Mouse (Mus musculus) midbrain, embryonic 11.5 days (tissue): Measurements from ENCODE around the gene Dcbld1. TPM values are rescaled to one million over a fixed set of nuclear protein-coding genes. Genes with fewer than 3 reads are reported as not detected.

ENCODE experiments used
- ATAC-seq: fragments of 200-750 bp; cut with Nextera tagmentation; 2 replicates; pipeline ENCODE4 v1.8.0; 2017; ENCODE audit warnings: moderate TSS enrichment, moderate library complexity; ENCODE audit not compliant: low FRiP score
- DNase-seq: peaks from one replicate; pipeline ENCODE4 v3.0.0; 2015; ENCODE audit warnings: low spot score; ENCODE audit errors: missing footprints
- H3K27ac ChIP-seq: fragments of 300-500 bp; sonication (generic); 2 replicates; pipeline ENCODE4 v1.5.1; 2014; ENCODE audit warnings: low read depth, low read length
- H3K27me3 ChIP-seq: fragments of 300-500 bp; sonication (generic); 2 replicates; pipeline ENCODE4 v1.6.1; 2014; ENCODE audit warnings: mild to moderate bottlenecking, low read length, moderate library complexity, mixed read lengths; ENCODE audit not compliant: control insufficient read depth, insufficient read depth
- H3K36me3 ChIP-seq: fragments of 300-500 bp; sonication (generic); 2 replicates; pipeline ENCODE4 v1.6.1; 2014; ENCODE audit warnings: mild to moderate bottlenecking, low read length, moderate library complexity, mixed read lengths; ENCODE audit not compliant: control insufficient read depth, insufficient read depth
- H3K4me1 ChIP-seq: fragments of 300-500 bp; sonication (generic); 2 replicates; pipeline ENCODE4 v1.6.1; 2014; ENCODE audit warnings: low read length; ENCODE audit not compliant: control insufficient read depth, insufficient read depth
- H3K4me2 ChIP-seq: fragments of 300-500 bp; sonication (generic); 2 replicates; pipeline ENCODE4 v1.6.1; 2014; ENCODE audit warnings: mild to moderate bottlenecking, moderate library complexity
- H3K4me3 ChIP-seq: fragments of 300-500 bp; sonication (generic); 2 replicates; pipeline ENCODE4 v1.5.1; 2014; ENCODE audit warnings: low read depth, low read length
- H3K9ac ChIP-seq: fragments of 300-500 bp; sonication (generic); 2 replicates; pipeline ENCODE4 v1.6.1; 2014; ENCODE audit warnings: low read length
- H3K9me3 ChIP-seq: fragments of 300-500 bp; sonication (generic); 2 replicates; pipeline ENCODE4 v1.6.1; 2016; ENCODE audit warnings: low read length; ENCODE audit not compliant: control insufficient read depth
- whole genome bisulfite sequencing: fragments of 180-500 bp; shearing (Covaris S2); extraction: QIAGEN DNeasy Blood & Tissue Kit; methylation state at CpG from one replicate; pipeline ENCODE4 v1.1.7; 2014; 5-methylcytosine and 5-hydroxymethylcytosine counted together
- polyA plus RNA-seq: library from polyadenylated mRNA; unstranded; fragments of >200 nt; fragmentation: Nextera tagmentation; extraction: Ambion mirVana; gene quantifications from 2 replicates; pipeline ENCODE4 v1.2.1, GENCODE M21; 2014

Dcbld1 gene
- polyA plus RNA-seq, 1 experiment from 2014 or later: 17.4 TPM

GRCm38 (mm10) chr10:52368376-52368775, 135.0 kb downstream of the Dcbld1 start:
- Histone ChIP-seq H3K4me2 (no peak overlapping the region), H3K9me3 (no peaks in the 10 kb centered on the region), H3K36me3 (no peaks in the 10 kb centered on the region), H3K27me3 (no peaks in the 10 kb centered on the region), H3K27ac (no peak overlapping the region), H3K4me1 (no peaks in the 10 kb centered on the region), H3K9ac (no peak overlapping the region), H3K4me3 (no peak overlapping the region)
- ATAC-seq (no peak), DNase-seq (no peak)
- 93% methylated on average over 4 of the region's 4 CpGs for WGBS

Other genes with a start within 250 kb of the Dcbld1 start
- gene Vgll2, start 211.1 kb upstream of the Dcbld1 start, polyA plus RNA-seq: 0.15 and 0.27 TPM in 2 replicates
- gene Ros1, start 38.4 kb upstream of the Dcbld1 start, polyA plus RNA-seq: not detected in 2 replicates
- not detected in 2 replicates for gene Gm26741, start 125.1 kb downstream of the Dcbld1 start, polyA plus RNA-seq
- gene Gopc, start 148.5 kb downstream of the Dcbld1 start, polyA plus RNA-seq: 15.7 and 15.9 TPM in 2 replicates
- gene Nepn, start 155.4 kb downstream of the Dcbld1 start, polyA plus RNA-seq: not detected in 2 replicates
- gene Nus1, start 183.9 kb downstream of the Dcbld1 start, polyA plus RNA-seq: 16.4 and 16.6 TPM in 2 replicates